Mouse (Mus musculus) heart, postnatal 0 days (tissue): ENCODE measurements around the gene Kcnip3. TPM values are rescaled to one million over a fixed set of nuclear protein-coding genes. Genes with fewer than 3 reads are reported as not detected.

Experiments
- ATAC-seq: fragments of 200-750 bp; cut with Nextera tagmentation; 2 replicates; pipeline ENCODE4 v1.8.0; 2017; ENCODE audit warnings: low read depth, moderate number of reproducible peaks, moderate library complexity; ENCODE audit not compliant: insufficient read depth
- DNase-seq: peaks from one replicate; pipeline ENCODE4 v3.0.0-alpha.2; 2016; ENCODE audit warnings: low spot score
- H3K27ac ChIP-seq: fragments of 300-500 bp; sonication (generic); 2 replicates; pipeline ENCODE4 v1.5.1; 2014; ENCODE audit warnings: low read depth, mild to moderate bottlenecking
- H3K27me3 ChIP-seq: fragments of 300-500 bp; sonication (generic); 2 replicates; pipeline ENCODE4 v1.6.1; 2014; ENCODE audit warnings: low read length, mixed read lengths; ENCODE audit not compliant: control insufficient read depth, insufficient read depth
- H3K36me3 ChIP-seq: fragments of 300-500 bp; sonication (generic); replicated peaks from 2 replicates; pipeline ENCODE4 v1.6.1; 2014; ENCODE audit warnings: low read length, mixed read lengths; ENCODE audit not compliant: control insufficient read depth, insufficient read depth
- H3K4me1 ChIP-seq: fragments of 300-500 bp; sonication (generic); 2 replicates; pipeline ENCODE4 v1.6.1; 2014; ENCODE audit warnings: antibody characterized with exemption; ENCODE audit not compliant: control insufficient read depth, insufficient read depth
- H3K4me2 ChIP-seq: fragments of 300-500 bp; sonication (generic); 2 replicates; pipeline ENCODE4 v1.6.1; 2014; ENCODE audit warnings: low read depth, mild to moderate bottlenecking, low read length, moderate library complexity
- H3K4me3 ChIP-seq: fragments of 300-500 bp; sonication (generic); 2 replicates; pipeline ENCODE4 v1.5.1; 2014; ENCODE audit warnings: low read depth, low read length
- H3K9ac ChIP-seq: fragments of 300-500 bp; sonication (generic); replicated peaks from 2 replicates; pipeline ENCODE4 v1.6.1; 2014; ENCODE audit warnings: low read depth, low read length, mixed read lengths
- H3K9me3 ChIP-seq: fragments of 300-500 bp; sonication (generic); replicated peaks from 2 replicates; pipeline ENCODE4 v1.6.1; 2016; ENCODE audit warnings: low read length; ENCODE audit not compliant: control insufficient read depth
- CTCF ChIP-seq: IDR thresholded peaks from 2 replicates; pipeline ENCODE4 v1.5.1; 2016; ENCODE audit warnings: antibody characterized with exemption, control low read depth, low read depth
- EP300 ChIP-seq: IDR thresholded peaks from 2 replicates; pipeline ENCODE4 v1.6.1; 2016; ENCODE audit warnings: antibody characterized with exemption, low read depth
- WGBS: fragments of 180-500 bp; shearing (Covaris S2); extraction: QIAGEN DNeasy Blood & Tissue Kit; methylation state at CpG from one replicate; pipeline ENCODE4 v1.1.7; 2014; 5-methylcytosine and 5-hydroxymethylcytosine counted together
- polyA plus RNA-seq: library from polyadenylated mRNA; unstranded; fragments of >200 nt; fragmentation: Nextera tagmentation; extraction: Ambion mirVana; gene quantifications from 2 replicates; pipeline ENCODE4 v1.2.1, GENCODE M21; 2015
- total RNA-seq: library from RNA; depleted of rRNA; stranded (reverse); fragments of >200 nt; gene quantifications from 2 replicates; pipeline ENCODE4 v1.2.3, GENCODE M21; 2014; ENCODE audit warnings: low replicate concordance

The Kcnip3 gene
- total and polyA plus RNA-seq, 2 experiments from 2014 or later, result 0.20 to 7.9 TPM

GRCm38 (mm10) chr2:127481841-127482532 is 39.9 kb downstream of the Kcnip3 start:
- ATAC-seq, result peak; percentile 13; the same call in 1 of the 2 replicates
- H3K4me3 ChIP-seq, result peak overlapping the region; percentile 45
- TF ChIP-seq EP300 (no peak), CTCF (no peak)
- peaks cover 68% of the 10 kb centered on the region for H3K27me3 ChIP-seq
- peaks cover 11% of the 10 kb centered on the region for H3K4me1 ChIP-seq
- H3K27ac ChIP-seq, result no peak overlapping the region
- WGBS, result under 1% methylated on average over 56 of the region's 59 CpGs
- no peaks in the 10 kb centered on the region for H3K36me3 ChIP-seq
- no peak overlapping the region for H3K9ac ChIP-seq
- H3K4me2 ChIP-seq, result peak overlapping the region; percentile 65
- DNase-seq, result no peak
- no peaks in the 10 kb centered on the region for H3K9me3 ChIP-seq

GRCm38 (mm10) chr2:127479763-127480162 is 42.1 kb downstream of the Kcnip3 start:
- no peak overlapping the region for H3K9ac ChIP-seq
- H3K4me2 ChIP-seq, result no peak overlapping the region
- H3K4me1 ChIP-seq, result peaks cover 10% of the 10 kb centered on the region
- peaks cover 56% of the 10 kb centered on the region for H3K27me3 ChIP-seq
- no peaks in the 10 kb centered on the region for H3K36me3 ChIP-seq
- no peaks in the 10 kb centered on the region for H3K9me3 ChIP-seq
- 62% methylated on average over 10 of the region's 10 CpGs for WGBS
- H3K27ac ChIP-seq, result no peak overlapping the region
- no peak for ATAC-seq
- TF ChIP-seq CTCF (no peak), EP300 (no peak)
- no peak for DNase-seq
- H3K4me3 ChIP-seq, result no peak overlapping the region

GRCm38 (mm10) chr2:127479210-127479609 is 42.7 kb downstream of the Kcnip3 start:
- Histone ChIP-seq H3K9me3 (no peaks in the 10 kb centered on the region), H3K27me3 (peaks cover 53% of the 10 kb centered on the region), H3K4me1 (peaks cover 4% of the 10 kb centered on the region), H3K36me3 (no peaks in the 10 kb centered on the region), H3K27ac (no peak overlapping the region), H3K9ac (no peak overlapping the region), H3K4me3 (no peak overlapping the region), H3K4me2 (no peak overlapping the region)
- DNase-seq, result no peak
- no peak for TF ChIP-seq EP300
- TF ChIP-seq CTCF, result no peak
- 63% methylated on average over 4 of the region's 4 CpGs for WGBS
- ATAC-seq, result no peak

GRCm38 (mm10) chr2:127472279-127472678 is 49.6 kb downstream of the Kcnip3 start:
- H3K27me3 ChIP-seq, result no peaks in the 10 kb centered on the region
- H3K27ac ChIP-seq, result no peak overlapping the region
- H3K9ac ChIP-seq, result no peak overlapping the region
- no peaks in the 10 kb centered on the region for H3K36me3 ChIP-seq
- no peak overlapping the region for H3K4me2 ChIP-seq
- 60% methylated on average over 3 of the region's 3 CpGs for WGBS
- no peak for ATAC-seq
- H3K4me3 ChIP-seq, result no peak overlapping the region
- H3K4me1 ChIP-seq, result no peaks in the 10 kb centered on the region
- DNase-seq, result no peak
- H3K9me3 ChIP-seq, result no peaks in the 10 kb centered on the region
- TF ChIP-seq EP300 (no peak), CTCF (no peak)

- ATAC-seq (no peak), DNase-seq (no peak)
- H3K36me3 ChIP-seq, result no peaks in the 10 kb centered on the region
- WGBS, result 78% methylated on average over 8 of the region's 8 CpGs
- no peaks in the 10 kb centered on the region for H3K27me3 ChIP-seq
- no peaks in the 10 kb centered on the region for H3K9me3 ChIP-seq
- TF ChIP-seq CTCF (no peak), EP300 (no peak)
- H3K4me3 ChIP-seq, result no peak overlapping the region
- no peak overlapping the region for H3K9ac ChIP-seq
- no peak overlapping the region for H3K27ac ChIP-seq
- no peak overlapping the region for H3K4me2 ChIP-seq
- no peaks in the 10 kb centered on the region for H3K4me1 ChIP-seq
These were observed 50.6 kb downstream of the Kcnip3 start for GRCm38 (mm10) chr2:127471281-127471680.

GRCm38 (mm10) chr2:127470661-127471060 is 51.2 kb downstream of the Kcnip3 start:
- Histone ChIP-seq H3K4me3 (no peak overlapping the region), H3K36me3 (no peaks in the 10 kb centered on the region), H3K27ac (no peak overlapping the region), H3K9ac (no peak overlapping the region), H3K4me2 (no peak overlapping the region), H3K4me1 (no peaks in the 10 kb centered on the region), H3K9me3 (no peaks in the 10 kb centered on the region), H3K27me3 (no peaks in the 10 kb centered on the region)
- WGBS, result 84% methylated on average over 10 of the region's 10 CpGs
- TF ChIP-seq EP300 (no peak), CTCF (no peak)
- DNase-seq (no peak), ATAC-seq (no peak)
